Mouse (Mus musculus) stomach, postnatal 0 days (tissue): Measurements from ENCODE around the gene Astn2.

Experiments
- CTCF ChIP-seq: IDR thresholded peaks from 2 replicates; pipeline ENCODE4 v1.5.1; 2016; ENCODE audit warnings: antibody characterized with exemption, low read depth, mild to moderate bottlenecking, moderate library complexity
- EP300 ChIP-seq: optimal IDR thresholded peaks from 2 replicates; pipeline ENCODE3; 2016; ENCODE audit warnings: antibody characterized with exemption

DNA sequence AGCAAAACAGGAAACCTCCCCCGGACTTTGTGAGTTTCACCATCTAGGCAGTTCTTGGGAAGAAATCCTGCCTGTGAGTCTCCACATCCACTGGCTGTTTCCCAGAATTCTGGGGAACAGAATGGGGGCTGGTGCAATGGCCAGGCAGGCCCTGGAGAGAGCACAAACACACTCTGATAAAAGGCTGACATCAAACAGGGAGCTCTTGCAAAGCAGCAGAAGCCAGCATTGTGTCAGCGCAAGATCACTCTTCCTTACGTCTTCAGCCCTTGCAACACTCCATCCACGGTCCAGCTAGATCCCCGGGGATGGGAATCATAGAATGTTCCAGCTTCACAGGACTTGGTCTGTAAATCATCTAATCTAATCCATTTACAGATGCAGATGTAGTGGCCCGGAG, 855.9 kb downstream of the Astn2 start:
- TF ChIP-seq EP300 (no peak), CTCF (no peak)
